ENCODE assay signal across 11 mouse cellular contexts in the genomic region with DNA sequence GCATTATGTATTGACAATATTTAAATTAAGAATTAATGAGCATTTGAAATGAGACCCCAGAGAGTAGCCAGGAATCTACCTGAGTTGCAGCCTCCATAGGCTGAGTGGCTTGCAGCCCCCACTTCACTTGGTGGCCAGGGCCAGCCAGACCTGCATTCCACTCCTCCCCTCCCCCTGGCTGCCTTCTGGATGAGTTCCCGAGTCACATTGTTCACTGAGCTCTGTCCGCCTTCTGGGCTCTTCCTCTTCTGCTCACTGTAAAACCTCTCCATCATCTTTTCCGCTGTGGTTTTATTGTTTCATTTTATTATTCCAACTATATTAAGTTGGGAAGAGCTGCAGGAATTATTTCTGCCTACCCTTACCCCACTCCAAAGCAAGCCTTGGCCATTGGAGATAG.
DNase-seq lines count a peak whose midpoint lies in the region; ATAC-seq and TF ChIP-seq lines count a peak whose summit lies in the region.
"Had no signal": no experiment of that assay in that cellular context is flagged by ENCODE, and none has a peak within 500 bp of the region (broad histone marks: within the 10 kb centered on the region; RNA-seq: fewer than 3 reads in every experiment).

No protein-coding gene starts in this region.

- peak; percentile 49 to 69 for DNase-seq in cerebellum, postnatal 10 days
- no peak for DNase-seq in cerebellum, adult 11 months
- peak; percentile 63 for DNase-seq in heart, postnatal 4 days
- DNase-seq in heart, adult 8-10 months (ENCODE audit: low spot score): no peak
- no peak for DNase-seq in stomach, postnatal 0 days (ENCODE audit: low spot score)
- DNase-seq in right cerebral cortex, postnatal 4 days: no peak
- DNase-seq in gastrocnemius, postnatal 36 days: no peak
- DNase-seq: cerebellum, adult 9-11 months had no signal

- no peak overlapping the region for H3K4me2 ChIP-seq in stomach, embryonic 14.5 days (replicated peaks; ENCODE audit: low read depth, low read length)
- H3K4me2 ChIP-seq in stomach, postnatal 0 days (replicated peaks; ENCODE audit: low read depth): no peak overlapping the region

- H3K9ac ChIP-seq in stomach, embryonic 14.5 days (replicated peaks; ENCODE audit: low read depth, low read length): no peak overlapping the region
- H3K9ac ChIP-seq in stomach, postnatal 0 days (ENCODE audit: low read length): no peak overlapping the region
- H3K9ac ChIP-seq: liver, embryonic 14.5 days had no signal

- intact Hi-C loops in gastrocnemius, postnatal 36 days (cut with DNase I): no loop called here

- H3K9me3 ChIP-seq in stomach, embryonic 14.5 days (ENCODE audit: control insufficient read depth, low read depth, low read length): no peaks in the 10 kb centered on the region
- no peaks in the 10 kb centered on the region for H3K9me3 ChIP-seq in stomach, postnatal 0 days (ENCODE audit: control insufficient read depth, low read length)
- H3K9me3 ChIP-seq: megakaryocyte, embryonic 14.5 days had no signal

- no peak for TF ChIP-seq CTCF in stomach, postnatal 0 days (IDR thresholded peaks at IDR 0.05; ENCODE audit: low read depth)

- no peaks in the 10 kb centered on the region for H3K36me3 ChIP-seq in stomach, embryonic 14.5 days (ENCODE audit: control insufficient read depth, insufficient read depth, low read length)
- no peaks in the 10 kb centered on the region for H3K36me3 ChIP-seq in stomach, postnatal 0 days (ENCODE audit: control insufficient read depth, insufficient read depth, low read length)

- H3K27ac ChIP-seq in stomach, embryonic 14.5 days (ENCODE audit: low read length): peak overlapping the region; percentile 61; the same call in 1 of the 2 replicates
- H3K27ac ChIP-seq in stomach, postnatal 0 days (replicated peaks): no peak overlapping the region
- H3K27ac ChIP-seq: liver, embryonic 14.5 days had no signal

- H3K4me3 ChIP-seq in stomach, embryonic 14.5 days (ENCODE audit: low read depth, low read length): no peak overlapping the region
- no peak overlapping the region for H3K4me3 ChIP-seq in stomach, postnatal 0 days (ENCODE audit: low read depth, low read length)
- H3K4me3 ChIP-seq: megakaryocyte, embryonic 14.5 days had no signal

- no peak for TF ChIP-seq EP300 in stomach, postnatal 0 days (optimal IDR thresholded peaks at IDR 0.05)

- H3K4me1 ChIP-seq in stomach, embryonic 14.5 days (ENCODE audit: control insufficient read depth, insufficient read depth, low read length): peaks cover 44% of the 10 kb centered on the region
- H3K4me1 ChIP-seq in stomach, postnatal 0 days (replicated peaks; ENCODE audit: control insufficient read depth, insufficient read depth): peaks cover 16% of the 10 kb centered on the region
- H3K4me1 ChIP-seq: megakaryocyte, embryonic 14.5 days had no signal

- 44% methylated on average over 3 of the region's 3 CpGs for WGBS in stomach, embryonic 14.5 days
- 64% methylated on average over 3 of the region's 3 CpGs for WGBS in stomach, postnatal 0 days

- ATAC-seq in stomach, embryonic 14.5 days (ENCODE audit: insufficient number of reproducible peaks, insufficient read depth, low FRiP score, low read depth): no peak
- no peak for ATAC-seq in stomach, postnatal 0 days (ENCODE audit: low FRiP score, low TSS enrichment)

- H3K27me3 ChIP-seq in stomach, embryonic 14.5 days (ENCODE audit: control insufficient read depth, insufficient read depth, low read length): no peaks in the 10 kb centered on the region
- no peaks in the 10 kb centered on the region for H3K27me3 ChIP-seq in stomach, postnatal 0 days (ENCODE audit: control insufficient read depth, insufficient read depth, low read length)

Comparison
In these comparisons a context has a peak if more than half of its experiments do, and no peak if none do; other contexts are left out.
1. DNase-seq: peak in cerebellum, postnatal 10 days (2 of 2) and heart, postnatal 4 days (single experiment); none in cerebellum, adult 11 months (single experiment), heart, adult 8-10 months (single experiment), stomach, postnatal 0 days (single experiment), right cerebral cortex, postnatal 4 days (single experiment) and gastrocnemius, postnatal 36 days (0 of 2).